Mouse (Mus musculus): ENCODE data around the gene Nedd4.

DNA sequence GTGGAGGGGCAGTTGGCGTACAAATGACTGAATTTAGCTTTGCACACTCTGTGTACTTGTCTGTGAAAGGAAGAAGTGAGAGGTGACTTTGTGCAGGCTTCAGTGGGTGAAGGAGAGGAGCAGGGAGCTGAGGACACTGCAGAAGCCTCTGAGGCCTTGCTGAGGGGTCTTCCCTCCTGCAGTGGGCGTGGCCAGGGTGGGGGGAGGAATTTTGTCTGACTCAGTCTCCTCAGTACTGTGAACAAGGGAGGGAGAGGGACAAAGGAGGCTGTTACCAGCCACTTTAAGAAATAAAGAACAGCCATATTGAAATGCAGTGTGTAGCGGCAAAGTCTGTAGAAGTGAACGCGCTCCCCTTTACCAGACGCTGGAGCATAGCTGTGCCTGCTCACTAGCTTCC is 79.1 kb downstream of the Nedd4 start:
- no peak for TF ChIP-seq CTCF (IDR thresholded peaks at IDR 0.05; ENCODE audit: control insufficient read depth, insufficient read depth, insufficient replicate concordance, low read depth, low read length)
- TF ChIP-seq POLR2A (IDR thresholded peaks at IDR 0.05; ENCODE audit: control insufficient read depth, low read depth, low read length) = no peak
